Mouse (Mus musculus) stomach, postnatal 0 days (tissue): ENCODE data around the gene Mrpl43.

Experiments
- CTCF ChIP-seq: IDR thresholded peaks from 2 replicates; pipeline ENCODE4 v1.5.1; 2016; ENCODE audit warnings: antibody characterized with exemption, low read depth, mild to moderate bottlenecking, moderate library complexity
- EP300 ChIP-seq: optimal IDR thresholded peaks from 2 replicates; pipeline ENCODE3; 2016; ENCODE audit warnings: antibody characterized with exemption

DNA sequence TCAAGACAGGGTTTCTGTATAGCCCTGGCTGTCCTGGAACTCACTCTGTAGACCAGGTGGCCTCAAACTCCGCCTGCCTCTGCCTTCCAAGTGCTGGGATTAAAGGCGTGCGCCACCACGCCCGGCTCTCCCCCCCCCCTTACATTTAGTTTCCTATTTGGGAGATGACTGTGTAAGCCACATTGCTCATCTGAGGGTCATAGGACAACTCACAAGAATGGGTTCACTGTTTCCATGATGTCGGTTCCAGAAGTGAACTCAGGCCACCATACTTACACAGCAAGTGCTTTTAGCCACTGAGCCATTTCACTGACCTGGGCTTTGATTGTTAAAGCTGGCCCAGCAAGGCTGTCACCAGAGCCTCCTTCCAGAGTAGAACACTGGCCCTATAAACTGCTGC, 29.1 kb downstream of the Mrpl43 start:
- TF ChIP-seq CTCF: no peak
- no peak for TF ChIP-seq EP300
